Mouse (Mus musculus): Measurements from ENCODE around the gene Castor1. TPM values are rescaled to one million over a fixed set of nuclear protein-coding genes. Genes with fewer than 3 reads are reported as not detected.

Gene Castor1
- polyA plus RNA-seq, 1 experiment from 2014 or later: 6.7 TPM

DNA sequence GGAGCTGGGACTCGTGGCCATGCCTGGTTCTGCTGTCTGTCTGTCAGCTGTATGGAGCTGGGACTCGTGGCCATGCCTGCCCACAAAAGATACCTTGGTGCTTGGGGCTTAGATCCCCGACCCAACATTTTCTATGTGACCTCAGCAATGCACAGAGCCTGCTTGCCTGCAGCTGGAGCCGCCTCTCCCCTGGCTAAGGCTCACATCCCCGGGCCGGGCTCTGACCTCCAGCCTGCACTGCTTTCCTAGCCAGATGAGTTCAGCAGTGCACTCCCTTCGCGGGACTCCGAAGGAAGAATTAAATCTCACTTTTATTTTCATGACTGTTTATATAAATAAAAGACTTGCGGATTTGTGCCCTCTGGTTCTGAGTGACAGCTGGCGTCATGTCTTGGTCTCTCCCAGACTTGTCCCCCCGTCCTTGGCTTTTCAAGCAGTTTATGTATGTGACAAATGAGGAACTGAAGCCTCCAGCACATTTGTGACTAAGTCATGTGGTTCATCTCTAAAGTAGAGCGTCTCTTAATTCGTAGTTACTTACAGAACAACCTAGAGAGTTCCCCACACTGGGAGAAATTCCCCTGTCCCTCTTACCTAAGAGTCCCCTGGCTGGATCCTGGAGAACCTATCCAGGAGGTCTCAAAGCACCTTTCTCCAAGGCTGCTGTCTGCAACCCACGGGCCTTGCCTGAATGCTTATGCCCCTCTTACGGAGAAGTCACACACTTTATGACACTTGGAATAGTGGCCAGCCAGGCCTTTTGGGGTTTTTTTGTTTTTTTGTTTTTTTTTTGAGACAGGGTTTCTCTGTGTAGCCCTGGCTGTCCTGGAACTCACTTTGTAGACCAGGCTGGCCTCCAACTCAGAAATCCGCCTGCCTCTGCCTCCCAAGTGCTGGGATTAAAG, 4.3 kb downstream of the Castor1 start:
- Histone ChIP-seq H3K27ac (no peak overlapping the region), H3K9me3 (replicated peaks) (no peaks in the 10 kb centered on the region), H3K27me3 (peaks cover 5% of the 10 kb centered on the region), H3K36me3 (no peaks in the 10 kb centered on the region), H3K4me1 (replicated peaks) (peaks cover 21% of the 10 kb centered on the region), H3K9ac (no peak overlapping the region), H3K4me2 (no peak overlapping the region), H3K4me3 (no peak overlapping the region)
- 73% methylated on average over 17 of the region's 17 CpGs for WGBS
- no peak for ATAC-seq (replicated peaks; ENCODE audit: insufficient number of reproducible peaks, insufficient read depth, low FRiP score, low read depth)

GRCm38 (mm10) chr11:4223393-4224188, 5.6 kb downstream of the Castor1 start:
- ATAC-seq (replicated peaks; ENCODE audit: insufficient number of reproducible peaks, insufficient read depth, low FRiP score, low read depth): no peak
- 34% methylated on average over 6 of the region's 7 CpGs for WGBS
- Histone ChIP-seq H3K36me3 (no peaks in the 10 kb centered on the region), H3K9me3 (replicated peaks) (no peaks in the 10 kb centered on the region), H3K4me1 (replicated peaks) (peaks cover 9% of the 10 kb centered on the region), H3K4me2 (no peak overlapping the region), H3K9ac (no peak overlapping the region), H3K27ac (no peak overlapping the region), H3K27me3 (peaks cover 3% of the 10 kb centered on the region; the same call in 1 of the 2 replicates), H3K4me3 (no peak overlapping the region)

DNA sequence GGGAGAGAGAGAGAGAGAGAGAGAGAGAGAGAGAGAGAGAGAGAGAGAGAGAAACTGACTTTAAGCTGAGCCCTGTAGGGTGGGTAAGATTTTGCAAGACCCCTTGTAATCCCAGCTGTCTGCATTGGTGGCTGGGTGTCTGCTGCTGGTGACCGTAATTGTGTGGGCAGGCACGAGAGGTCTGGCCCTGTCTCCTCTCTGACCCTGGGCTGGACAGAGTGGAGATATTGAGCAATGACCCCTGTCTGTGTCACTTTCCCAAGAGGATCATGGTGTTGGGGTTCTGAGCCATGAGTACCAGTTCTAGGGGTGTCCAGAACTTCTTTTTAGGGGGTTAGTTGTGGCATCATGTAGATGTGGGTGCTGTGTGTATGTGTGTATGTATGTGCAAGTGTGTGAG, 6.2 kb downstream of the Castor1 start:
- no peak overlapping the region for H3K4me2 ChIP-seq
- H3K27ac ChIP-seq: no peak overlapping the region
- H3K4me1 ChIP-seq (replicated peaks): peaks cover 3% of the 10 kb centered on the region
- no peaks in the 10 kb centered on the region for H3K36me3 ChIP-seq
- no peaks in the 10 kb centered on the region for H3K9me3 ChIP-seq (replicated peaks)
- H3K9ac ChIP-seq: no peak overlapping the region
- no peak overlapping the region for H3K4me3 ChIP-seq
- H3K27me3 ChIP-seq: peaks cover 3% of the 10 kb centered on the region; the same call in 1 of the 2 replicates
- ATAC-seq (replicated peaks; ENCODE audit: insufficient number of reproducible peaks, insufficient read depth, low FRiP score, low read depth): no peak
- WGBS: 65% methylated on average over 2 of the region's 2 CpGs

GRCm38 (mm10) chr11:4226569-4227325, 8.7 kb downstream of the Castor1 start:
- ATAC-seq (replicated peaks; ENCODE audit: insufficient number of reproducible peaks, insufficient read depth, low FRiP score, low read depth): no peak
- Histone ChIP-seq H3K9ac (no peak overlapping the region), H3K4me2 (no peak overlapping the region), H3K4me1 (replicated peaks) (no peaks in the 10 kb centered on the region), H3K27ac (no peak overlapping the region), H3K27me3 (no peaks in the 10 kb centered on the region), H3K36me3 (no peaks in the 10 kb centered on the region), H3K9me3 (replicated peaks) (no peaks in the 10 kb centered on the region), H3K4me3 (no peak overlapping the region)
- WGBS: 70% methylated on average over 5 of the region's 5 CpGs

- Histone ChIP-seq H3K4me3 (no peak overlapping the region), H3K27ac (no peak overlapping the region), H3K27me3 (no peaks in the 10 kb centered on the region), H3K4me1 (replicated peaks) (no peaks in the 10 kb centered on the region), H3K9me3 (replicated peaks) (no peaks in the 10 kb centered on the region), H3K4me2 (no peak overlapping the region), H3K9ac (no peak overlapping the region), H3K36me3 (no peaks in the 10 kb centered on the region)
- no peak for ATAC-seq (replicated peaks; ENCODE audit: insufficient number of reproducible peaks, insufficient read depth, low FRiP score, low read depth)
- 33% methylated on average over 8 of the region's 8 CpGs for WGBS
These were observed 10.4 kb downstream of the Castor1 start for GRCm38 (mm10) chr11:4228463-4228862.

DNA sequence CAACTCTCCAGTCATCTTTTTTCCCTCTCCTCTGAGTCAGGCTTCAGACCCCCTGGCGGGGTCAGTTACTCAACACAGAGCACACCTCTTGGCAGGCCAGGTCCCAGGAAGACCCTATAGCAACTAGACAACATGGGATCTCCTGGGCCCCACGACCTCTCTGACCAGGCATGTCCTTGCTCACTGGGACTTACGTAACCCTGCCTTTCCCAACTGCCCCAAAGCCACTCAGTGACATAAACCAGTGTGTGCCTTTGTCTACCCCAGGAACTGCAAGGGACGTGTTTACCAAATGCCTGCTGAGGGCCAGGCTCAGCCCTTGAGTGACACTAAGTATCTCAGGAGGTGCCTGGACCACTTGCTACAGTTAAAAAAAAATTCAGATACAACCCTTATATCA, 11.8 kb downstream of the Castor1 start:
- no peak overlapping the region for H3K4me2 ChIP-seq
- H3K27ac ChIP-seq: no peak overlapping the region
- ATAC-seq (replicated peaks; ENCODE audit: insufficient number of reproducible peaks, insufficient read depth, low FRiP score, low read depth): no peak
- no peaks in the 10 kb centered on the region for H3K36me3 ChIP-seq
- H3K4me1 ChIP-seq (replicated peaks): no peaks in the 10 kb centered on the region
- WGBS: 57% methylated on average over 4 of the region's 4 CpGs
- no peaks in the 10 kb centered on the region for H3K9me3 ChIP-seq (replicated peaks)
- no peak overlapping the region for H3K4me3 ChIP-seq
- H3K9ac ChIP-seq: no peak overlapping the region
- H3K27me3 ChIP-seq: no peaks in the 10 kb centered on the region

- no peaks in the 10 kb centered on the region for H3K36me3 ChIP-seq
- H3K4me3 ChIP-seq: no peak overlapping the region
- no peak for ATAC-seq (replicated peaks; ENCODE audit: insufficient number of reproducible peaks, insufficient read depth, low FRiP score, low read depth)
- no peaks in the 10 kb centered on the region for H3K27me3 ChIP-seq
- no peak overlapping the region for H3K4me2 ChIP-seq
- peaks cover 4% of the 10 kb centered on the region; the same call in 1 of the 2 replicates for H3K4me1 ChIP-seq (replicated peaks)
- no peaks in the 10 kb centered on the region for H3K9me3 ChIP-seq (replicated peaks)
- no peak overlapping the region for H3K9ac ChIP-seq
- 89% methylated on average over 2 of the region's 2 CpGs for WGBS
- H3K27ac ChIP-seq: no peak overlapping the region
These were observed 13.4 kb downstream of the Castor1 start for GRCm38 (mm10) chr11:4231435-4231834.

DNA sequence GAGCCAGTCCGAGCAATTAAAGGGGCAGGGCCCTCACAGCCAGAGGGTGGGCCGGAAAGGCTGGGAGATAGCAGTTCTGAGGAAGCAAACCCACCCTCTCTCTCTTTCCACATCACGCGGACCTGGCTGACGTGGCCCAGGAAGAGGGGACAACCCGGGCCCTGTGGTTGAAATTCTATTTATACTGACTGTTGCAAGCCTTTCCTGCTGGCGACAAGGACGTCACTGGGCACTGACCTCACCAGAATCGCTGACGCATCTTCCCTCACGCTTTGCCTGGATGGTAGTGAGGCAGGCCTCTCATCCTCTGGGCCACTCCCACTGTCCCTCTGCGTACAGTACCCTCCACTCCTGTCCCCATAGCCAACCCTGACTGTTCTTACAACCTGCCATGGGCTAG, 14.6 kb downstream of the Castor1 start:
- WGBS: 39% methylated on average over 12 of the region's 12 CpGs
- peak; percentile 58; the same call in 1 of the 2 replicates for ATAC-seq (replicated peaks; ENCODE audit: insufficient number of reproducible peaks, insufficient read depth, low FRiP score, low read depth)

DNA sequence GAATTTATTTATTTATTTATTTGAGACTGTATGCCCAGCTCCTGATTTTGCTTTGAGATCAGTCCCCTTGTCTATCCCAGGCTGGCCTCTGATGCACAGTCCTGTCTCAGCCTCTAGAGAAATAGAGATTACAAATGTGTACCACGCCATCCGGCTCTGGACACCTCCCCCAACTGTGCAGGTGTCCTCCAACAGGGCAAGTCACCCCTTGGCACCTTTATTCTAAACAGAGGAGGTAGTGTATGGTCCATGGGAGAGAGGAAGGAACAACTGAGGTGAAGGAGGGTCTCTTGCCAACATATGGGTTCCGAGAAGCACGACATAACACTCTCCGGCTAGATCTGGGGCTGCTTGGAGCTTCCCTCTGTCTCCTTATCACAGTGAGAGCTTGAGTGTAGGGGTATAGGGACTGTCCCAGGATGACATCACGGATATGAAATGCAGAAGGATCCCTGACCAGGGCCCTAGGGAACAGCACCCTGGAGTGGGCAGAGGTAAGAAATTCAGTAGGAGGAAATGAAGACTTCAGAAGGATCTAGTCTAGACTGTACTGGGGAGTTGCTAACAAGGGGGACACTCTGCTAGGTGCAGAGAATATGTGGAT, 17.1 kb downstream of the Castor1 start:
- 0 out of 2 replicates have a peak, but pooled peaks cover 4% of the 10 kb centered on the region for H3K27me3 ChIP-seq
- no peak for ATAC-seq (replicated peaks; ENCODE audit: insufficient number of reproducible peaks, insufficient read depth, low FRiP score, low read depth)
- H3K27ac ChIP-seq: no peak overlapping the region
- no peak overlapping the region for H3K9ac ChIP-seq
- no peak overlapping the region for H3K4me2 ChIP-seq
- H3K4me1 ChIP-seq (replicated peaks): peaks cover 4% of the 10 kb centered on the region; the same call in 1 of the 2 replicates
- WGBS: 81% methylated on average over 6 of the region's 6 CpGs
- no peak overlapping the region for H3K4me3 ChIP-seq
- no peaks in the 10 kb centered on the region for H3K36me3 ChIP-seq
- H3K9me3 ChIP-seq (replicated peaks): no peaks in the 10 kb centered on the region

More for the DNA sequence above, 14.6 kb downstream of the Castor1 start:
- no peak overlapping the region for H3K9ac ChIP-seq
- H3K27ac ChIP-seq: no peak overlapping the region
- H3K4me2 ChIP-seq: no peak overlapping the region
- peaks cover 4% of the 10 kb centered on the region; the same call in 1 of the 2 replicates for H3K4me1 ChIP-seq (replicated peaks)
- no peaks in the 10 kb centered on the region for H3K36me3 ChIP-seq
- 0 out of 2 replicates have a peak, but pooled peaks cover 4% of the 10 kb centered on the region for H3K27me3 ChIP-seq
- H3K4me3 ChIP-seq: no peak overlapping the region
- H3K9me3 ChIP-seq (replicated peaks): no peaks in the 10 kb centered on the region

GRCm38 (mm10) chr11:4235665-4236545, 17.9 kb downstream of the Castor1 start, which contains the start of gene Osm:
Gene Osm (plus strand): TSS chr11:4236420.
- no peak within 1 kb of the TSS for H3K27ac ChIP-seq
- H3K27me3 ChIP-seq: 0 out of 2 replicates have a peak, but pooled peaks cover 4% of the 10 kb centered on the region
- H3K9me3 ChIP-seq (replicated peaks): no peaks in the 10 kb centered on the region
- no peak for ATAC-seq (replicated peaks; ENCODE audit: insufficient number of reproducible peaks, insufficient read depth, low FRiP score, low read depth)
- no peaks in the 10 kb centered on the region for H3K36me3 ChIP-seq
- H3K9ac ChIP-seq: no peak within 1 kb of the TSS
- WGBS: 58% methylated on average over 16 of the region's 16 CpGs
- H3K4me2 ChIP-seq: peak within 1 kb of the TSS; percentile 23; the same call in 1 of the 2 replicates
- peak within 1 kb of the TSS; percentile 4; the same call in 1 of the 2 replicates for H3K4me3 ChIP-seq
- peaks cover 4% of the 10 kb centered on the region; the same call in 1 of the 2 replicates for H3K4me1 ChIP-seq (replicated peaks)

Measured in heart, embryonic 15.5 days (tissue).